Mouse (Mus musculus): ENCODE data around the gene Pnmt. TPM values are rescaled to one million over a fixed set of nuclear protein-coding genes. Genes with fewer than 3 reads are reported as not detected.

Gene Pnmt
- polyA plus RNA-seq, 1 experiment from 2014 or later, result 0.37 TPM

DNA sequence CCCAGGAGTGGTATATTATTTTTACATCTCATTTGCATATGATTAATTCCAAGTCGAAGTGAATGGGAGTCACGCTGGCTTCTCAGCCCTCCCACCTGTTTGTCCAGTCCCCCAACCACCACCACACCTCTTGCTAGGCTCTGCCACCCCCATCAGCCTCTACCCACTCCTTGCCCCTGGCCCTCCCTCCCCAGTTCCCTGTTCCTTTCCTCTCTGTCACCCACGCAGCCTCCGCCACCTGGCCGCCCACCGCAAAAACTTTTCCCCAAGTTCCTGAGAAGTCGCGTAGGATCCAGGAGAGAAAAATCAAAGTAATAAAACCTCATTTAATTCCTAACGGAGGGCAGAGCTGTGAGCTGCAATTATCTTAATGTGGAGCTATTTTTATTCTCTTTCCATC lies 40.1 kb upstream of the Pnmt start:
- H3K9me3 ChIP-seq (replicated peaks; ENCODE audit: control insufficient read depth, low read length), result no peaks in the 10 kb centered on the region
- H3K36me3 ChIP-seq (ENCODE audit: control insufficient read depth, insufficient read depth), result no peaks in the 10 kb centered on the region
- H3K4me3 ChIP-seq (ENCODE audit: low read length), result no peak overlapping the region
- ATAC-seq (replicated peaks; ENCODE audit: extremely low read depth, insufficient read depth, low FRiP score), result no peak
- H3K4me2 ChIP-seq (ENCODE audit: low read depth, low read length), result no peak overlapping the region
- peaks cover 24% of the 10 kb centered on the region for H3K4me1 ChIP-seq (ENCODE audit: control insufficient read depth, insufficient read depth, low read length)
- no peak overlapping the region for H3K9ac ChIP-seq (ENCODE audit: low read length)
- WGBS, result 27% methylated on average over 9 of the region's 9 CpGs
- H3K27me3 ChIP-seq (ENCODE audit: control insufficient read depth, insufficient read depth, low read length), result peaks cover 35% of the 10 kb centered on the region
- no peak overlapping the region for H3K27ac ChIP-seq (ENCODE audit: low read length)

- no peaks in the 10 kb centered on the region for H3K36me3 ChIP-seq (ENCODE audit: control insufficient read depth, insufficient read depth)
- H3K9ac ChIP-seq (ENCODE audit: low read length), result no peak overlapping the region
- WGBS, result 12% methylated on average over 11 of the region's 12 CpGs
- peaks cover 21% of the 10 kb centered on the region for H3K4me1 ChIP-seq (ENCODE audit: control insufficient read depth, insufficient read depth, low read length)
- H3K9me3 ChIP-seq (replicated peaks; ENCODE audit: control insufficient read depth, low read length), result no peaks in the 10 kb centered on the region
- no peak for ATAC-seq (replicated peaks; ENCODE audit: extremely low read depth, insufficient read depth, low FRiP score)
- H3K27me3 ChIP-seq (ENCODE audit: control insufficient read depth, insufficient read depth, low read length), result peaks cover 36% of the 10 kb centered on the region
- H3K4me2 ChIP-seq (ENCODE audit: low read depth, low read length), result peak overlapping the region; percentile 94
- H3K27ac ChIP-seq (ENCODE audit: low read length), result no peak overlapping the region
- peak overlapping the region; percentile 69 for H3K4me3 ChIP-seq (ENCODE audit: low read length)
Observed at GRCm38 (mm10) chr11:98347385-98348082, 38.7 kb upstream of the Pnmt start.

DNA sequence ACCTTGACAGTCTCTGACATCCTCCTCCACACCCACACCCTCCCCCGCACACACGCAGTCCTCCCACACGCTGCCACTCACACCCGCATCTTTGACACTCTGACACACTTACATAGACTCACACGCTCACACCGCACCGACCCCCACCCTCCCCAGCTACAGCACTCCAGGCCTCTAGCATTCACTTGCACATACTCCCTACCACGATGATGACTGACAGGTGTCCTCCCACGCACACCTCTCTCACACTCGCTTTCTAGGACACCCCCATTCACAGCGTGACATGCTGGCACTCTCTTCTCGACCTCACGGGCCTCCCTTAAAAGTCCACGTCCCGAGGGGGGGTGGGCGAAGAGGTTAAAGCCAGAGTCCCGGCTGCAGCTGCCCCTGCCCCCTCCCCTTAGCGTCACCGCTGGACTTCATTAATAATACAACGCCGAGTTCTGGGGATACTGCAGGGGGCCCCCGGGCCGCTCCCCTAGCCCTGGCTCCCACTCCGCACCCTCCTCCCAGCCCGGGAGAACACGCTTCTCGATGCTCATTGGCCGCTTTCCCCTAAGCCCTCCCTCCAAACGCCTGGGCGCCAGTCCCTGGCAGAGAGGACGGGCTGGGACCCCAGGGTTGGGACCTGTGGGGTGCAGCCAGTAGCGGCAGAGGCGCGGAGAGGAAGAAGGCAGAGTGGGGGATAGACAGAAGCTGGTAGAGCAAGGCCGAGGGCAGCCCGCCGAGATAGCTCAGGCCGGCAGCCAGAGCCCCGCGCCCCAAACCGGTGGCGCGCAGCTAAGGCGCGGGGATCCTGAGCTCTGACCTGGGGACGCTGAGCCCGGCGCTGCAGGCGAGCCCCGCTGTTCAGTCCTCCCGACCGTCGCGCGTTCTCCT lies 37.9 kb upstream of the Pnmt start, which contains the start of gene Ppp1r1b:
Ppp1r1b (plus strand) TSS at position 322 of the 879 bp plus-strand sequence.
- peaks cover 17% of the 10 kb centered on the region for H3K4me1 ChIP-seq (ENCODE audit: control insufficient read depth, insufficient read depth, low read length)

DNA sequence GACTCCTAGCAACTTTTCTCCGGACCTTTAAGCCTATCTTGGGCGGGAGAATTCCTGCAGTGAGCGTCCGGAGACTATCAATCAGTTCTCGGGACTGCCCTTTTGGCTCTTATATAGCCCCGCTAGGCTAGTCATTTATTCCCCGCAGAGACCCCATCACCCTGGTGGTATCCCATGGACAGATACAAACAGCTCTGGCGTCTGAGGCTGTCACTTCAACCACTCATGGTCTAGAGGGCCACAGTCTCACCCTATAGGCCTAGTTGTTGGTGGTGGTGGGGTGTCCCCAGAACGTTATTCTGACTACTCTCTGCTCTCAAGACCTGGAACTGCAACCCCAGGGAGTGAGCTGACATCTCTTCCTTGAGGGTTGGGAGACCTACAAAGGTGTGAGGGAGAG lies 36.9 kb upstream of the Pnmt start:
- peak overlapping the region; percentile 82 for H3K9ac ChIP-seq (ENCODE audit: low read length)
- no peak overlapping the region for H3K27ac ChIP-seq (ENCODE audit: low read length)
- H3K27me3 ChIP-seq (ENCODE audit: control insufficient read depth, insufficient read depth, low read length), result peaks cover 43% of the 10 kb centered on the region
- WGBS, result 13% methylated on average over 9 of the region's 9 CpGs
- H3K4me3 ChIP-seq (ENCODE audit: low read length), result peak overlapping the region; percentile 69
- H3K4me1 ChIP-seq (ENCODE audit: control insufficient read depth, insufficient read depth, low read length), result peaks cover 17% of the 10 kb centered on the region
- no peaks in the 10 kb centered on the region for H3K36me3 ChIP-seq (ENCODE audit: control insufficient read depth, insufficient read depth)
- no peaks in the 10 kb centered on the region for H3K9me3 ChIP-seq (replicated peaks; ENCODE audit: control insufficient read depth, low read length)
- no peak for ATAC-seq (replicated peaks; ENCODE audit: extremely low read depth, insufficient read depth, low FRiP score)
- peak overlapping the region; percentile 94 for H3K4me2 ChIP-seq (ENCODE audit: low read depth, low read length)

More for the DNA sequence above, 37.9 kb upstream of the Pnmt start, which contains the start of gene Ppp1r1b:
- Histone ChIP-seq H3K9ac (ENCODE audit: low read length) (peak within 1 kb of the TSS; percentile 82), H3K4me2 (ENCODE audit: low read depth, low read length) (peak within 1 kb of the TSS; percentile 94), H3K27ac (ENCODE audit: low read length) (no peak within 1 kb of the TSS), H3K36me3 (ENCODE audit: control insufficient read depth, insufficient read depth) (no peaks in the 10 kb centered on the region), H3K9me3 (replicated peaks; ENCODE audit: control insufficient read depth, low read length) (no peaks in the 10 kb centered on the region), H3K4me3 (ENCODE audit: low read length) (peak within 1 kb of the TSS; percentile 69), H3K27me3 (ENCODE audit: control insufficient read depth, insufficient read depth, low read length) (peaks cover 39% of the 10 kb centered on the region)
- ATAC-seq (replicated peaks; ENCODE audit: extremely low read depth, insufficient read depth, low FRiP score), result peak; percentile 81
- WGBS, result 1% methylated on average over 55 of the region's 55 CpGs

GRCm38 (mm10) chr11:98352272-98352990 lies 33.8 kb upstream of the Pnmt start:
- no peak for ATAC-seq (replicated peaks; ENCODE audit: extremely low read depth, insufficient read depth, low FRiP score)
- no peaks in the 10 kb centered on the region for H3K9me3 ChIP-seq (replicated peaks; ENCODE audit: control insufficient read depth, low read length)
- H3K27me3 ChIP-seq (ENCODE audit: control insufficient read depth, insufficient read depth, low read length), result peaks cover 43% of the 10 kb centered on the region
- 78% methylated on average over 18 of the region's 18 CpGs for WGBS
- peaks cover 26% of the 10 kb centered on the region for H3K4me1 ChIP-seq (ENCODE audit: control insufficient read depth, insufficient read depth, low read length)
- H3K9ac ChIP-seq (ENCODE audit: low read length), result no peak overlapping the region
- no peak overlapping the region for H3K4me2 ChIP-seq (ENCODE audit: low read depth, low read length)
- no peaks in the 10 kb centered on the region for H3K36me3 ChIP-seq (ENCODE audit: control insufficient read depth, insufficient read depth)
- no peak overlapping the region for H3K27ac ChIP-seq (ENCODE audit: low read length)
- H3K4me3 ChIP-seq (ENCODE audit: low read length), result no peak overlapping the region

DNA sequence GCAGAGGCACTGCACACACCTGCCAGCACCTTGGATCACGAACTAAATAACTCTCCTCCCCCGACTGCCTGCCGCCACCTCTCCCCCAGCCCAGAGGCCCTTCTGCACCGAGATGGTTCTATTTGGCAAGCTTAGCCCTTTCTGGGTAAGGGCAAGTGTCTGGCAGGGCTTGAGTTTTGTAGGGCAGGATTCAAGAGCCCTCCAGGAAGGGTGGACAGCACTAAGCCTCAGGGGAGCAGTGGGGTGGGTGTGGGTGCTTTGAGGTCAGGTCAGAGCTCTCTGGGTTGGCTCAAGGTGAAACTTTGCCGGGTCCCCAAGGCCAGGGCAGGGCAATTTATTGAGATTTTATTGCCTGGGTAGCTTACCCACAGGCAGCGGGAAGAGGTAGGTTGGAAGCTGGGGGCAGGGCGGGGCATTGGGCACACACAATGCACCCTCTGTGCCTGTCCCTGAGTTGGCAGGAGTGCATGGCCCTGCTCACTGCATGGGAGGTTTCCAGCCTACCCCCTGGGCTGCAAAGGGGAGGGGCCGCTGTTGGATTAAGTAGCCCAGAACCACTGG lies 32.5 kb upstream of the Pnmt start:
- H3K9me3 ChIP-seq (replicated peaks; ENCODE audit: control insufficient read depth, low read length), result no peaks in the 10 kb centered on the region
- H3K9ac ChIP-seq (ENCODE audit: low read length), result no peak overlapping the region
- H3K4me3 ChIP-seq (ENCODE audit: low read length), result no peak overlapping the region
- 45% methylated on average over 8 of the region's 8 CpGs for WGBS
- no peak overlapping the region for H3K4me2 ChIP-seq (ENCODE audit: low read depth, low read length)
- peaks cover 27% of the 10 kb centered on the region for H3K4me1 ChIP-seq (ENCODE audit: control insufficient read depth, insufficient read depth, low read length)
- H3K27ac ChIP-seq (ENCODE audit: low read length), result no peak overlapping the region
- ATAC-seq (replicated peaks; ENCODE audit: extremely low read depth, insufficient read depth, low FRiP score), result no peak
- no peaks in the 10 kb centered on the region for H3K36me3 ChIP-seq (ENCODE audit: control insufficient read depth, insufficient read depth)
- H3K27me3 ChIP-seq (ENCODE audit: control insufficient read depth, insufficient read depth, low read length), result peaks cover 41% of the 10 kb centered on the region

- H3K4me1 ChIP-seq (ENCODE audit: control insufficient read depth, insufficient read depth, low read length), result peaks cover 31% of the 10 kb centered on the region
- no peaks in the 10 kb centered on the region for H3K9me3 ChIP-seq (replicated peaks; ENCODE audit: control insufficient read depth, low read length)
- ATAC-seq (replicated peaks; ENCODE audit: extremely low read depth, insufficient read depth, low FRiP score), result no peak
- H3K9ac ChIP-seq (ENCODE audit: low read length), result no peak overlapping the region
- H3K4me2 ChIP-seq (ENCODE audit: low read depth, low read length), result no peak overlapping the region
- H3K4me3 ChIP-seq (ENCODE audit: low read length), result no peak overlapping the region
- H3K27me3 ChIP-seq (ENCODE audit: control insufficient read depth, insufficient read depth, low read length), result peaks cover 36% of the 10 kb centered on the region
- H3K36me3 ChIP-seq (ENCODE audit: control insufficient read depth, insufficient read depth), result no peaks in the 10 kb centered on the region
- 74% methylated on average over 14 of the region's 14 CpGs for WGBS
- no peak overlapping the region for H3K27ac ChIP-seq (ENCODE audit: low read length)
Observed at GRCm38 (mm10) chr11:98354445-98354844, 31.8 kb upstream of the Pnmt start.

DNA sequence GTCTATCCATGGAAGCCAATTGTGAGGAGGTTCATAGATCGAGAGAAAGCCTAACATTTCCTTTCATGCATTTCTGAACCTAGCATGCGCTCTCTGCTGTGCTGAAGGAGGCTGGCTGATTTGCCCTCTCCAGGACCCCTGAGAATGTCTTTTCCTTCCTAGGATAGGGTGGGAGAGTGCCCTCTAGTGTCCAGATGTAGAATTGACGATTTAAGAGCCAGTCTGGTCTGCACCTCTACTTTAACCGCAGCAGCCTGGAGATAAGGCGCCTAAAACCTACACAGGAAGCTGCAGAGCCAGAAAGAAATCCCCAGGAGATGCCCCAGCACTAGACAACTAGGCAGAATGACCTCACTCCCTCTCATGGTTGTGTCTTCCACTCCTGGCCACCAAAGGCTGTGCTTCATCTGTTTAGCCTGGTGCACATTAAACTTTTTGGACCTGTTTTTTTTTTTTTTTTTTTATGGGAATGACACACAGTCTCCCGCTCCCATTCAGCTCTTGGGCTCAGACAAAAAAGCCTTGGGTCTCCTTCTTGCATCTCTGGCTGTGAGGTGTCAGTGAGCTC lies 30.4 kb upstream of the Pnmt start:
- Histone ChIP-seq H3K9ac (ENCODE audit: low read length) (no peak overlapping the region), H3K27ac (ENCODE audit: low read length) (no peak overlapping the region), H3K4me2 (ENCODE audit: low read depth, low read length) (no peak overlapping the region), H3K4me3 (ENCODE audit: low read length) (no peak overlapping the region), H3K36me3 (ENCODE audit: control insufficient read depth, insufficient read depth) (no peaks in the 10 kb centered on the region), H3K27me3 (ENCODE audit: control insufficient read depth, insufficient read depth, low read length) (peaks cover 22% of the 10 kb centered on the region), H3K4me1 (ENCODE audit: control insufficient read depth, insufficient read depth, low read length) (peaks cover 26% of the 10 kb centered on the region), H3K9me3 (replicated peaks; ENCODE audit: control insufficient read depth, low read length) (no peaks in the 10 kb centered on the region)
- ATAC-seq (replicated peaks; ENCODE audit: extremely low read depth, insufficient read depth, low FRiP score), result no peak
- WGBS, result 7% methylated on average over 6 of the region's 6 CpGs
